Mouse (Mus musculus) erythroblast, embryonic 14.5 days (primary cell): Measurements from ENCODE around the gene Atf6.

Experiments used
- GATA1 ChIP-seq: IDR thresholded peaks from 2 replicates; pipeline ENCODE4 v1.6.1; 2012; ENCODE audit warnings: low read length, inconsistent platforms, mixed read lengths
- TAL1 ChIP-seq: IDR thresholded peaks from 3 replicates; pipeline ENCODE4 v1.6.1; 2012; ENCODE audit warnings: low read length, inconsistent platforms, mixed read lengths

GRCm38 (mm10) chr1:170709034-170709433, 158.5 kb downstream of the Atf6 start:
- TF ChIP-seq GATA1 (no peak), TAL1 (no peak)
